Mouse (Mus musculus) myocyte (in vitro differentiated cells): Measurements from ENCODE around the gene Cenpo.

Experiments used
- CEBPB ChIP-seq: IDR thresholded peaks from 2 replicates; pipeline ENCODE4 v1.6.1; 2011; ENCODE audit warnings: mild to moderate bottlenecking, moderate library complexity; ENCODE audit not compliant: poor library complexity, insufficient read depth, severe bottlenecking
- E2F4 ChIP-seq: IDR thresholded peaks from one replicate; pipeline ENCODE4 v1.6.1; 2011; ENCODE audit warnings: mild to moderate bottlenecking, control low read depth, moderate library complexity; ENCODE audit not compliant: insufficient read depth
- MAX ChIP-seq: IDR thresholded peaks from one replicate; pipeline ENCODE4 v1.6.1; 2011; ENCODE audit warnings: low read depth, mild to moderate bottlenecking, control low read depth
- MYOD1 ChIP-seq, 3 experiments: IDR thresholded peaks; one replicate each; pipeline ENCODE4 v1.6.1; 2011; ENCODE audit warnings: control low read depth in 2 of 3, low read depth in 2 of 3, mild to moderate bottlenecking in 2 of 3, moderate library complexity in 1 of 3; ENCODE audit not compliant: insufficient read length in 2 of 3, control insufficient read depth in 1 of 3
- MYOG ChIP-seq, 3 experiments: IDR thresholded peaks; one replicate each; pipeline ENCODE4 v1.6.1; 2011; ENCODE audit warnings: control low read depth in 2 of 3, low read depth in 2 of 3, mild to moderate bottlenecking in 2 of 3; ENCODE audit not compliant: insufficient read length in 2 of 3, control insufficient read depth in 1 of 3, insufficient read depth in 1 of 3
- POLR2A ChIP-seq: IDR thresholded peaks from one replicate; pipeline ENCODE4 v1.6.1; 2011; ENCODE audit warnings: low read depth, mild to moderate bottlenecking, control low read depth, moderate library complexity; ENCODE audit not compliant: insufficient read length
- POLR2AphosphoS2 ChIP-seq: IDR thresholded peaks from one replicate; pipeline ENCODE4 v1.6.1; 2011; ENCODE audit warnings: low read depth, control low read depth; ENCODE audit not compliant: insufficient read length
- REST ChIP-seq: IDR thresholded peaks from one replicate; pipeline ENCODE4 v1.6.1; 2011; ENCODE audit warnings: mild to moderate bottlenecking, control low read depth, moderate library complexity; ENCODE audit not compliant: insufficient read depth, insufficient read length
- SRF ChIP-seq: IDR thresholded peaks from one replicate; pipeline ENCODE4 v1.6.1; 2011; ENCODE audit warnings: low read depth; ENCODE audit not compliant: control insufficient read depth, insufficient read length
- TCF12 ChIP-seq: IDR thresholded peaks from one replicate; pipeline ENCODE4 v1.6.1; 2011; ENCODE audit warnings: mild to moderate bottlenecking, control low read depth; ENCODE audit not compliant: poor library complexity, insufficient read depth, severe bottlenecking
- TCF3 ChIP-seq: IDR thresholded peaks from one replicate; pipeline ENCODE4 v1.6.1; 2011; ENCODE audit warnings: low read depth, control low read depth; ENCODE audit not compliant: insufficient read length
- USF1 ChIP-seq: IDR thresholded peaks from one replicate; pipeline ENCODE4 v1.6.1; 2011; ENCODE audit warnings: low read depth, mild to moderate bottlenecking, control low read depth, moderate library complexity

DNA sequence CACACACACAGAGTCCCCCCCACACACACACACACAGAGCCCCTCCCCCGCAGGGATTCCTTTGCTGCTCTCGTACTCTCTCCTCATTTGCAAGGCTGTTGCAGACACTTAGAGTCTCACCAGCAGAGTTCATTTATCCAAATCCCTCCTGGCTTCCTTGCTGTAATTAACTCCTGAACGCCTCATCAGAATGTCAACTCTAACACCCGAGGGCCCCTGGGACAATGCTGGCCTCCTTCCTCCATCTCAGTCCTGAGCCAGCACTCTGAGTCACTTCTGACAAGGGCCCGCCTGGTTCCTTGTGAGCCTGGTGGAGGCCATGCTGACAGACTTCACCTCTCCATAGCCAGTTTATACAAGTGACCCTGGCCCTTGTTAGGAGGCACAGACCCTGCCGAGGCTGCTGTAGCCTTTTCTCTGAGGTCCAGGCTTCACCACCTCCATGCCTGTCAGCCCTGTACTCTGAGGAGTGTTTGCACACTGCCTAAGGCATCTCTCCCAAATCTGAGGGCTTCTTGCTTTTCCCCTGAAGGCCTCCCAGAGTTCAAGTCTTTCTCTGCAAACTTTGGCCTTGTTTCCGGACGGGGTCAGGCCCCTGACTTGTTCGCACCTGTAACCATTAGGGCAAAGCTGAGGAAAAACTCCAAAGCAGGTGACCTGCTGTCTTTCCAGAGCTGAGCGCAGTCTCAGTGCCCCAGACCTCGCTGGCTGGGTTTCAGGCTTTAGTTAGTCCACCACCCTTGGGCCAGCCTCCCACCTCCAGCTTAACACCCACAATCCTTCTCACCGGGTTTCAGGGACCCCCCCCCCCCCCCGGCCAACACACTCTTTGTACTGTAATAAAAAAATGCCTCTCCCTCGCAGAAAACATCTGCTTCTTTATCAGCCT, 45.7 kb downstream of the Cenpo start:
- no peak for TF ChIP-seq MYOD1 (IDR thresholded peaks at IDR 0.05; ENCODE audit: control insufficient read depth in 1 of 3, insufficient read length in 2 of 3, low read depth in 2 of 3)
- TF ChIP-seq USF1 = no peak
- no peak for TF ChIP-seq POLR2A
- no peak for TF ChIP-seq E2F4
- TF ChIP-seq TCF12 = no peak
- TF ChIP-seq REST = no peak
- no peak for TF ChIP-seq MAX
- TF ChIP-seq MYOG (IDR thresholded peaks at IDR 0.05; ENCODE audit: control insufficient read depth in 1 of 3, insufficient read depth in 1 of 3, insufficient read length in 2 of 3, low read depth in 2 of 3) = no peak
- no peak for TF ChIP-seq POLR2AphosphoS2
- no peak for TF ChIP-seq SRF
- no peak for TF ChIP-seq CEBPB
- TF ChIP-seq TCF3 = no peak
